Mouse (Mus musculus): ENCODE data around the gene Myt1.
A peak's percentile ranks its signal among the peaks of the same experiment; 100 is the strongest.

Myt1 gene

DNA sequence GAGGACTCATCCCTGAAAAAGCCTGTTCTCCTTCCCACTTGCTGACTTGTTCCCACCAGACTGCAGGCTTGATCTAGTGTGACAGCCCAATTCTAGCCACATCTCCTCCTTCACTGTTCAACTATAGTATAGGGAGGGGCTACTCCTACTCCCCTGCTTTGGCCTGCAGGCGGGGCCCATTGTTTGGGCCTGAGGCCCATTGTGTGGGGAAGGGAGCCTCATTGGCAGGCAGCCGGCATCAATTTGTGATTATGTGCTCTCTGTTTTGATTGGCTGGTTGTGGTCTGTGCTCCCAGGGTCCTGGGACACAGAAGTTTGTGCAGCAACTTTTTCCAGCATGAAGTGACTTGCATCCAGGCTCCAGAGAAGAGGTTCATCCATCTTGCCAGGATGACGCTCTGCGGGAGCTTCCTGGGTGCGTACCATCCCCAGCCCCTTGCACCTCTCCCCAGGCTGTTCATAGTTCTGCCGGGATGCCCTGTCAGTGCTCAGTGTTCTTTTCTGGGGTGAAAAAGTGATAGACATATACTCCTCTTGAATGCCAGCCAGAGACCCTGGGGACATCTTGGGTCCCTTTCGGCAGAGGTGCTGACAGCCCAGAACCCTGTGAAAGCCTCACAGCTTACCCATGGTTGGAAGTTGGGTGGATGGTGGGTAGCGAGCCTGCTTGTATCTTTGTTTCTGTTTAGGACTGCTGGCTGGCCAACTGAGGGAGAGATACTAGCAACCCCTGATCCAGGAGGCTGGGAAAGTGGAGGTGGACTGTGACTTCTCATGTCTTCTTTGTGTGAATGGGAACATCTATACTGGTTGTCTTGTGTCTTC is at the start of gene Myt1:
Gene Myt1 (plus strand): TSS at position 327 of the 825 bp plus-strand sequence.
- no peak for DNase-seq (ENCODE audit: low read depth, low spot score)

- peak; percentile 87 for DNase-seq (ENCODE audit: low read depth, low spot score)
Measured at GRCm38 (mm10) chr2:181713749-181714148, 49.4 kb upstream of the Myt1 start.

DNA sequence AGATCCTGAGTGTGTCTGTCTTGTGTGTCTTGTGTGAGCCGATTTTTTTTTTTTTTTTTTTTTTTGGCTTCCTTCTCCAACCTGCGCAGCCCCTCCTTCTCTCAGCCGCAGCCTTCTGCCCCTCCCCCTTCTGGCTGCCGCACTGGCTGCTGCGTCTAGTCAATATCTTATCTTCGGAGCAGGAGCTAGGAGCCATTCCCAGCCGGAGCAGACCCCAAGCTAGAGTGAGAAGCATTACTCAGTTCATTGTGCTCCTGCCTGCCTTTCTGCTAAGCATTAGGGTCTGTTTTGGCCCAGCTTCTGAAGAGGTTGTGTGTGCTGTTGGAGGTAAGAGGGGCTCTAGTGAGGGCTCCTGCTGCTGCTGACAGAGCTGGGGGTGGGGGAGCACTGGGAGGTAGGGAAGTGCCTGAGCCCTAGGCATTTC is 48.2 kb upstream of the Myt1 start, which contains the start of gene Oprl1:
Gene Oprl1 (plus strand): TSS at position 114 of the 424 bp plus-strand sequence.
- peak; percentile 68 for DNase-seq (ENCODE audit: low read depth, low spot score)

DNA sequence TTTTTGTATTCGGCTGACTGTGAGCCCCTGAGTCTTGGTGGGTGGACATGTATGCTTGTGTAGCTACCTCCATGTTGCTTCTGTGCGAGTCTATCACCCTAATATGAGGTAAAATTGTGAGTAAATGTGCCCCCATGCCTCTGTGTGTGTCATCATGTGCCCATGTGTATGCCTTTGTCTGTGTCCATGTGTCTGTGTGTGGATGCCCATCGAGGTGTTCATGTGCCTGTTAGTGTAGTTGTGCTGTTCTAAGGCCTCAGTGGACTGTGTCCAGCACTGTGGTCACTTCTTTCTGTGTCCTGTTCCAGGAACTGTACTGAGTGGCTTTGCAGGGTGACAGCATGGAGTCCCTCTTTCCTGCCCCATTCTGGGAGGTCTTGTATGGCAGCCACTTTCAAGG is 47.8 kb upstream of the Myt1 start:
- DNase-seq (ENCODE audit: low read depth, low spot score): no peak

- DNase-seq (ENCODE audit: low read depth, low spot score): no peak
Measured at GRCm38 (mm10) chr2:181716991-181717390, 46.1 kb upstream of the Myt1 start.

DNA sequence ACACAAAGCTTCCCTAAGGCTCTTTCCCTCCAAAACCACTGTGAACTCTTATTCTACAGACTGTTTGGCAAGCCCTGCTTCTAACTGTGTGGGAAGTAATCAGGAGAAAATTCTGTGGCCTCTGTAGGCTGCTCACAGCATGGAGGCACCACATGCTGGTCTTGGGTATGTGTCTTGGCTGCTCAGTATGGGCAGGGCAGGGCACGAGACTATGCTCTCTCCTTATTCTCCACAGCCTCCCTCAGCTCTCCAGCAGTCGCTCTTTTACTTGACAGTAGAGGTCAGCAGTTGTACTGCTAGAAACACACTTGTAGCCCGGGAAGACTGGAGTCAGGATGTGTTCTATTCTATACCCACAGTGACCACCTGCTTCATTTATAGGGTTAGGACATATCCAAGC is 43.1 kb upstream of the Myt1 start:
- DNase-seq (ENCODE audit: low read depth, low spot score): no peak

GRCm38 (mm10) chr2:181721200-181721599 is 41.9 kb upstream of the Myt1 start:
- no peak for DNase-seq (ENCODE audit: low read depth, low spot score)

GRCm38 (mm10) chr2:181722213-181722612 is 40.9 kb upstream of the Myt1 start:
- DNase-seq (ENCODE audit: low read depth, low spot score): no peak

DNA sequence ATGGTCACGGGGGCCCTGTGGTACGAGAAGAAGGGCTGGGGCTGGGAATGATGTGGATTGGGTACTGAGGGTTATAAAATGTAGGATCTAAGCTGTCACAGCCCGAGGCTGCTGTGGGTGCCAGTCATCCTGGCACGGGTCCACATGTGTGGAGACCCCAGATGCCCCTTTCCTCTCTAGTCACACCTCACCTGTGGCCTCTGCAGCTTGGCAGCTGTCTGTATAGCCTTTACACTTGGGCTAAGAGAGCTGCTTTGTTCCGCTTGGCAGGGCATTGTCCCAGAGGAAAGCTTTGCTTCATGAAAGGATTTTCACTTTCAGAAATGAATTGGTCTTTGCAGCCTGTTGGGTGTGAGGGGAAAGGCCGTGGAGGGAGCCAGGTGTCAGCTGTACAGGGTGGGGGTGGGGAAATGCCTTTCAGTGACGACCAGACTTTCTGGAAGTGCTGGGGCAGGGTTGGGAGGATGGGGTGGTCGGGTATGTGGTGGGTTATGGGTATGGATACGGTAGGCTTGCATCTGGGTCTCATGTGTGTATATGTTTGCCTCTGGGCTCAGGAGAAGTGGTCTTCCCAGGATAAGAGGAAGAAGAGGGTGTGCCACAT is 35.4 kb upstream of the Myt1 start:
- no peak for DNase-seq (ENCODE audit: low read depth, low spot score)

DNA sequence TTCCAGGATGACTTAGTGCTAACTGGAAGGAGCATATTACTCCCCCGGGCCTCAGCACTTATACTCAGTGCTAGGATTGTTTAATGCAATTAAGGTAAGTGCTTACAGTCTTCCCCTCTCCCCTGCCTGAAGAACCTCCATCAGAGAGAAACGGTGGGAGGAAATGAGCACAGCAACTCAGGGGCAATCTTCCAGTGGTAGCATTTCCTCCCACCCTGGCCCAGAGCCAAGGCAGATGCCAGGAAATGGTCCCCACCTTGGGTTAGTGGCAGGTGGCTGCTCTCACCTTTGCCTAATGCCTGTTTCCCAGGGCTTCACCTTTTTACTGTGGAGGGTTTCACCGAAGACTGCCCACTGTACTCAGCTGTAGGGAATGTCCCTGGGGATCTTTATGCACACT is 33.1 kb upstream of the Myt1 start:
- no peak for DNase-seq (ENCODE audit: low read depth, low spot score)

- no peak for DNase-seq (ENCODE audit: low read depth, low spot score)
Measured at GRCm38 (mm10) chr2:181752626-181753025, 10.5 kb upstream of the Myt1 start.

DNA sequence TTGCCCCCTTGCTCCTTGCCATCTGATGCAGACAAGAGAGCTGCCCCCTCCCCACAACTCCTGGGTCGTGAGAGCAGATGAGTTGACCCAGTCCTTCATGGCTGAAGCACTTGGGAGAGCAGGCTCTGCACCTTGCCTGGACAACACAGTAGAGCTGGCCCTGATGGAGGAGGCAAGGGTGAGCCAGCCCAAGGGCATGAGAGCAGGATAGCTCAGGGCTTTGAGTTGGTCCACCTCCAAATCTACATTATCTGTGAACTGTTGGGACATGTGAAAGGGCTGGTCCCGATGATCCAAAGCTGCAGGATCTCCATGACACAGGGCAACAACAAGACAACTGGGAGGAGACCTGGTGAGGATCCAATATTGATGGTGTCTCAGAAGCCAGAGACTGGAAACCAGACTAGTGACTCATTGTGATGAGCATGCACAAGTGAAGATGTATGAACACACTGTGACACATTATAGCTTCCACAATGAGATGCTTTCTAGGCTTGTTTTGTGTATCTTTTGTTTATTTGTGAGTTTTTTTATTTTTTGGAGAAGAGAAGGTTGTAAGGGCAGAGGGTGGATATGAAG is 4.9 kb upstream of the Myt1 start:
- DNase-seq (ENCODE audit: low read depth, low spot score): no peak

- DNase-seq (ENCODE audit: low read depth, low spot score): peak; percentile 59
Measured at GRCm38 (mm10) chr2:181759041-181759440, 4.1 kb upstream of the Myt1 start.

GRCm38 (mm10) chr2:181763886-181764527 is 875 bp downstream of the Myt1 start:
- no peak for DNase-seq (ENCODE audit: low read depth, low spot score)

- no peak for DNase-seq (ENCODE audit: low read depth, low spot score)
Measured at GRCm38 (mm10) chr2:181764600-181764999, 1.5 kb downstream of the Myt1 start.

- no peak for DNase-seq (ENCODE audit: low read depth, low spot score)
Measured at GRCm38 (mm10) chr2:181765251-181765650, 2.1 kb downstream of the Myt1 start.

GRCm38 (mm10) chr2:181766672-181767557 is 3.8 kb downstream of the Myt1 start:
- peak; percentile 50 for DNase-seq (ENCODE audit: low read depth, low spot score)

- DNase-seq (ENCODE audit: low read depth, low spot score): no peak
Measured at GRCm38 (mm10) chr2:181768451-181768850, 5.3 kb downstream of the Myt1 start.

GRCm38 (mm10) chr2:181769397-181769796 is 6.3 kb downstream of the Myt1 start:
- no peak for DNase-seq (ENCODE audit: low read depth, low spot score)

DNA sequence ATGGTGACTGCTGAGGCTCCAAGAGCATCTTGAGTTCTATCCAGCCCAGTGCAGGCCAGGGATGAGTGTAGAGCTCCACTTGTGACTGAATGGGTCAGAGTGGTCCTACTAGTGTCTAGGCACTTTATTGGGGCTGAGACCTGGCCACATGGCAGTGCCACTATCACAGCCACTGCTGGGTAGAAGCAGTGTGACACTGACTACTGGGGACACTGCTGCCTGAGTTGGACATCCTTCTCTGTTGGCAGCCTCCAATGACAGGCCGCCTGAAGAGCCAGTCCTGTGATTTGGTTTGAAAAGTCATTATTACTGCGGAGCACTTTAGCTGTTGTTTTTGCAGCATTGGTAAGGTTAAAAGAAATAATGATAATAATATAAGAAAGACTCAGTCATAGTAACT is 10.1 kb downstream of the Myt1 start:
- DNase-seq (ENCODE audit: low read depth, low spot score): no peak

DNA sequence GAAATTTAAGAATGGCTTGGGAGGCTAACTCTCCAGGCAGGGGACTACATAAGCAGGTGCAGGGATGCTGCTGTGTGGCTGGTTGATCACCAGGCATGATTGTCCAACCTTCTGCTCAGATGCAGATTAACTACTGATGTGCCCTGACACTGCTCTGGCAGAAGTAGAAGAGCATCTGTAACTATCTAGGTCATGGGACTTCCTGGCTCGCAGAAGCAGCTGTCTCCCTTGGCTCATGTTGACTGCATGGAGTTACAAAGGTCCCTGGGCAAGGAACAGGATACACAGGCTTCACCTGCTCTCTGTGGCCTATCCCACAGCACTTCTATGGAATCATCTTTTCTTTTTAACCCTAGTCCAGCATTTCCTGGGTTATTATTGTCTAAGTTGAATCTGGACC is 12.7 kb downstream of the Myt1 start:
- DNase-seq (ENCODE audit: low read depth, low spot score): no peak
